Mouse (Mus musculus): ENCODE measurements around the gene Zfp746. TPM values are rescaled to one million over a fixed set of nuclear protein-coding genes. Genes with fewer than 3 reads are reported as not detected.

The Zfp746 gene
- total RNA-seq (2014; fragmentation: Nextera tagmentation) (20.3 and 26.2 TPM in 2 replicates), total RNA-seq (2017) (18.1 and 23.0 TPM in 2 replicates)

DNA sequence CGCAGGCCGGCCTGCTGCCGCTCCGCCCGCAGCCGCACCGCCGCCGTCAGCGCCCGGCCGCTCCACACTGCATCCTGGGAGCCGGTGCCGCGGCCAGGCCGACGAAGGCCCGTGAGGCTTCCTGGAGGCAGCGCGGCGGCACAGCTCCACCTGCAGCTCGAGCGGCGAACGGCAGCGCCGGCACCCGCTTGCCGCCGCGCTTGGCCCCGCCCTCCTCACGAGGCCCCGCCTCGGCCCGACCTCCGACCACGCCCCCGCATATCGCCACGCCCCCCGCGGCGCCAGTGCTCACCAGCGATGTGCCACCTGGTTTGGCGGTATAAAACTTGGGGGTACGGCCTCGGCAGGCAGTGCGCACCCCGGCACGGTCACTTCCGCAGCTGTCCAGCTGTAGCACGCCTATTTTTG, at the start of gene Zfp746:
Zfp746 (minus strand) TSS at position 123 of the 408 bp plus-strand sequence.
- ATAC-seq (replicated peaks; ENCODE audit: poor library complexity, severe bottlenecking): peak; percentile 79

GRCm38 (mm10) chr6:48121092-48121491, 34.7 kb upstream of the Zfp746 start:
- ATAC-seq (replicated peaks; ENCODE audit: poor library complexity, severe bottlenecking): peak; percentile 96

DNA sequence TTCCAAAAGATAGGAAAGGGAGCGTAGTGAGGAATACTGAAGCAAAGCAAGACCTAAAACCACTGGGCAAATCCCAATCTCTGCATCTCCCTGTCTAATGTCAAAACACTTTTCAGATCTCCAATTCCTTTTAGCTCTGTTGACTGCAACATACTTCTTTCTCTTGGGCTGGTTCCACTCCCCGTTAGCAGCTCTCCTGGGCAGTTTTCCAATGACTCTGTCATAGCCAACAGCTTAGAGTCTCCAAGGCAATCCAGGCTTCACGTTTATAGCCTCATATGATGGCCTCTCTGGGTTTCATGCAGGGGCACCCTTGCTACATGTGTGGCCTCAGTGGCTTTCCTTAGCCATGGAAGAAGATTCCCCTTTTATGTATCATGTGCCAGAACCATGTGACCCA, 29.6 kb upstream of the Zfp746 start:
- ATAC-seq (replicated peaks; ENCODE audit: poor library complexity, severe bottlenecking): no peak

GRCm38 (mm10) chr6:48086957-48087715, 743 bp upstream of the Zfp746 start:
- peak; percentile 16; the same call in 1 of the 2 replicates for ATAC-seq (replicated peaks; ENCODE audit: poor library complexity, severe bottlenecking)

GRCm38 (mm10) chr6:48085521-48086404, 630 bp downstream of the Zfp746 start:
- peak; percentile 43 for ATAC-seq (replicated peaks; ENCODE audit: poor library complexity, severe bottlenecking)

DNA sequence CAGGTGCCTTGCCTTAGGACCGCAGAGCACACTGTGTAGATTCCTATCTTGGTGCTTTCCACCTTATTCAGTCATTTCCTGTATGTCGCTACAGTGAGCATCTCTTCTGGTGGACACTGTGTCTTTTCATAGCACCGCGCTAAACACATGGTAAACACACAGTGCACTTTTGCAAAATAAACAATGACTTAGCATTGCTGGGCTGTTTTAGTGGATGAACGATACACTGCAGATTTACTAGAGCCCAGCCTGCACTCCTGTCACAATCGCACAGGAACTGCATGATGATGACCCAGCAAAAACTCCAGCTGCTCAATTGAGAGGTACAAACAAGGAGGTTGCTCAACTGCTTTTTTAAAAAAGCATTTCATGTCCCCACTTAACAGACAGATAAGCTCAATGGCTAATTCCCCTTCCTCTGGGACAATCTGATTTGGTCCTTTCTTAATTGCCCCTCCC, 2.6 kb downstream of the Zfp746 start:
- peak; percentile 39 for ATAC-seq (replicated peaks; ENCODE audit: poor library complexity, severe bottlenecking)

- no peak for ATAC-seq (replicated peaks; ENCODE audit: poor library complexity, severe bottlenecking)
Measured at GRCm38 (mm10) chr6:48081952-48082351, 4.4 kb downstream of the Zfp746 start.

DNA sequence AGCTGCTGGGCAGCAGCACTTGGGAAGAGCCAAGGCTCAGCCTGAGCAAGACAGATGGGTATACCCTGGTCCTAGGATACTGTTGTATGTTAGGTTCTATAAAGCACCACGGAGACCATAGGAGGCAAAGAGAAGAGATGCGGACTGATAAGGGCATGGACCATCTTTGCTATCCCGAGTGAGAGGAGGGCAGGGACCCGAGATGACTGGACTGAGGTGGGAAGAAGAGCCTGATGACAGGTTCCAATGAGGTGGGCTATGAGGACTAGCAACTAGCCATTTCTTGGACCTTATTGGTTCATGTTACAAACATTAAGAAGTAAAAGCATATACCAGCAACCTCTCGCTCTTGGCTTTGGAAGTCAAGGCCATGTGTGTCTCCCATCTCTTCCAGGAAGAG, 5.4 kb downstream of the Zfp746 start:
- ATAC-seq (replicated peaks; ENCODE audit: poor library complexity, severe bottlenecking): no peak

DNA sequence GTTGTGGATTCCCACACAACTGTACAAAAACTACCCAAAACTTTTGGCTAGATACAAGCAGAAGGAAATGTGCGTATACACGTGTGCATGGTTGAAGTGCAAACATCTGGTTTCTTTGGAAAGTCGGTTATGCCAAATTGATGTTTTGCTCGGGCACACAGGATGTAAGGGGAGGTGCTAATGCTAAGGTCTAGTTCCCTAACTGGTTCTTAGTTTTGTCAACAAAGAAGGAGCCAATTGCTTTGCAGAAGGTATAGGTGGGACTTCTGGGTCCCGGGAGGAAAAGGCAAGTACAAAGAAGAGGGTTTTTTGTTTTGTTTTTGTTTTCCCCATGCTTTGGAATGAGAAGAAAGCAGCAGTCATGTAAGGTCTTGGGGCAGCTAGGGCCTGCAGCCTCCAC, 13.1 kb downstream of the Zfp746 start:
- ATAC-seq (replicated peaks; ENCODE audit: poor library complexity, severe bottlenecking): peak; percentile 92

DNA sequence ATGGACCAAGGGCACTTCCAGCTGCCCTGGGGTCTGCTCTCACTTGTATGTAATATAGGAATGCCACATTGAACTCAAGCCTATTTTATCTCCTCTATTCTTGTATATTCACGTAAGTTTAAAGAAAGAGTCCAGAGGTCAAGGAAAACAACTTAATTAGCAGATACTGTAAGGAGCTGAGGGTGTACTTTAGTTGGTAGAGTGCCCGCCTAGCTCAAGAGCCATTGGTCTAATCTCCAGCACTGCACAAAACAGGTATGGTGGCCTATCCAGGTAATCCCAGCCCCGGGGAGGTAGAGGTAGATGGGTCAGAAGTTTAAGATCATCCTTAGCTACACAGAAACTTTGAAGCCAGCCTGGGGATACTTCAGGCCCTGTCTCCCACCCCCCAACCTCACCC, 18.9 kb downstream of the Zfp746 start:
- ATAC-seq (replicated peaks; ENCODE audit: poor library complexity, severe bottlenecking): no peak

DNA sequence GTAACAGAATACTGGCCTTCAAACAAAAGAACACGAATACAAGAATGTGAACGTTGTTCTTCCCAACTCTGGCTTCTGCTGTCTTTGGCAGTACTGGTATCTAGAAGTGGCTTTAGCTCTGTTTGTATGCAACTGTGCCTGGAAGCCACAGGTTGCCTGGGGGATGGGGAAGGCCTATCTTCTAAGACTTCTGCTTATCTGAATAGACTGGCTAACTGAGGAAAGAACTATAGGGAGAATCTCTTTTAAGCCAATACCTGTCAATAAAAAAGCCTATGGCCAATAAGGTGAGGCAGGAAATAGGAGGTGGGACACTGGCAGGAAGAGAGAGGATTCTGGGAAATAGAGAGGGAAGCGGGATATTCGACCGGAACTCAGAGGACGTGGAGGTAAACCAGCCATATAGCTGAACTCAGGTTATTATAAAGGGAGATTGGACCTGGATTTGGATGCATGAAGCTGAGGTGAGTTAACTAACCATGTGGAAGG, 20.8 kb downstream of the Zfp746 start:
- no peak for ATAC-seq (replicated peaks; ENCODE audit: poor library complexity, severe bottlenecking)

DNA sequence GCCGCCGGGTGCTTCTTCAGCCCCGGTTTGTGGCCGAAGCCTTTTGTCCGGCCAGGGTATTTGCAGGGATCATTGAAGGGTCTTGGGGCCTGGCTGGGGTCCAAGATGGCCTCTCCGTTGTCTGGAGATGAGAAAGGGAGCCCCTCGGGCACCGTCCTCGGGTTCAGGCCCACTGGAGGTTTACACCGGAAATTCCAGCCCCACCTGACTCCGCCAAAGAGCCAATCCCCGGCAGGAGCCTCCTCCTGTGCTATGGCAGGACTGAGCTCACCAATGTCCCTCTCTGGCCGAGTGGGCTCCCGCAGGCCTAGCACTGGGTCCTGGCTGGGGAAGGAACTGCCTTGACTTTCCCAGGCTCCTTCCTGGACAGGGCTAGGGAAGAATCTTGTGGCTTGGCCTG, 21.9 kb downstream of the Zfp746 start:
- ATAC-seq (replicated peaks; ENCODE audit: poor library complexity, severe bottlenecking): no peak

GRCm38 (mm10) chr6:48063940-48064339, 22.5 kb downstream of the Zfp746 start:
- ATAC-seq (replicated peaks; ENCODE audit: poor library complexity, severe bottlenecking): no peak

DNA sequence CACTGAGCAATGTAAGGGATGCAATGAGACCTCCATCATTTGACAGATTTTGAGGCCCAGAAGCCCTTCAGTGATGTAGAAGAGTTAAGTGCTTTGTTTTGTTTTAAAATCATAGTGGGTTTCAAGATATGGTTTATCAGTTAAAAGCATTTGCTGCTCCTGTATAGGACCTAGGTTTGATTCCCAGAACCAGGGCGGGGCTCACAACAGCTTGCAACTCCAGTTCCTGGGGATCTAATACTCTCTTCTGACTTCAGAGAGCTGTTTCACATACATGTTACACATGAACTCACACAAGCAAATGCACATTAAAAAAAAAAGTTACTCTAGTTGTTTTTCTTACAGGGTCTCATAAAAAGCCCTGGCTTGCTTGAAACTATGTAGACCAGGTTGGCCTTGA, 25.5 kb downstream of the Zfp746 start:
- no peak for ATAC-seq (replicated peaks; ENCODE audit: poor library complexity, severe bottlenecking)

- no peak for ATAC-seq (replicated peaks; ENCODE audit: poor library complexity, severe bottlenecking)
Measured at GRCm38 (mm10) chr6:48060421-48060820, 26.0 kb downstream of the Zfp746 start.

- no peak for ATAC-seq (replicated peaks; ENCODE audit: poor library complexity, severe bottlenecking)
Measured at GRCm38 (mm10) chr6:48052136-48052535, 34.3 kb downstream of the Zfp746 start.

DNA sequence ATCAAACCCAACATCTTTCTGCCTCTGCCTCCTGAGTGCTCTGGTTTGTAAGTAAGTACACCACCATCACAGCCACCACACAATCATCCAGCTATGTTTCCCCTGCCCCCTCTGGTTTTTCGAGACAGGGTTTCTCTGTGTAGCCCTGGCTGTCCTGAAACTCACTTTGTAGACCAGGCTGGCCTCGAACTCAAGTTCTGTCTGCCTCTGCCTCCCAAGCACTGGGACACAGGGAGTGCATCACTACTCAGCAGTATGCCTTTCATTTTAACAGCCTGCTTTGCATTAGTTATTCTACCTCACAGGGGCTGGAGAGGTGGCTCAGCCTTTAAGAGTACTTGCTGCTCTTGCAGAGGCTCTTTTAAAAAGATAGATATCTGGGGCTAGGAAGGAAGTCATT, 34.7 kb downstream of the Zfp746 start:
- ATAC-seq (replicated peaks; ENCODE audit: poor library complexity, severe bottlenecking): no peak

- peak; percentile 63 for ATAC-seq (replicated peaks; ENCODE audit: poor library complexity, severe bottlenecking)
Measured at GRCm38 (mm10) chr6:48049273-48050065, 36.9 kb downstream of the Zfp746 start.

DNA sequence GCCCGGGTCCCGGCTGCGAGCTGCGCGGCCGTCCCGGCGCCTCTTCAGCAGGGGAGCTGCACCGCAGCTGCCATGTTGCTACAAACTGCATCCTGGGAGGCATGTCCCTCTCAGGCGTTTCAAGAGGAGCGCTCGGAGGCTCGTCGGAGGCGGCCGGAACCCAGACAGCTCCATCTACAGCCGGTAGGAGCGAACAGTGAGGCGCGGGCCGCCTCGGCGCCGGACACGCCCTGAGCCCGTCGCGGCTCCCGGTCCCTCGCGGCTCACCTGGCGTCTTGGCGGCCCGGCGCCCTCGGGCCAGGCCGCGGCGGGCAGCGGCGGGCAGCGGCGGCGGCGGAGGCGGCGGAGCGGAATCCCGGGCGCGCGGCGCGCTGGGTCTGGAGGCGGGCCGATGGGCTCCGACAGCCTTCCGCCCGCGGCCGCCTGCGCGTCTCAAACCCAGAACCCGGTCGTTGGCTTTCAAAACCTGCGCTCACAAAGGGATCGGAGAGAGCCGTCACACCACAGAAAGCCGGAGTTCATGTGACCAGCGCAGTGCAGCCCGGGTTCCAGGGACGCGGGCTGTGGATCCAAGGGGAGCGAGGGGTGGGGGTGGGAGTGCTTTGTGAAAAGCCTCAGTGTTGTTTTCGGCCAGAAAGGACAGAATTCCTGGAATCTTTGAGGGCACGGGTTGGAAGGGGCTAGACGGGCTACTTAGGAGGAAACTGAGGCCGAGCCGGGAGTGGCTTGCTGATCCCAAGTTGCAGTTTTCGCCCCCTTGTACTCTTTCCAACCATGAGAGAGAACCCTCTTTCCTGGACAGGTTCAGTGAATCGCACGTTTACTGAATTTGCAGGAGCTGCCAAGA, 37.7 kb downstream of the Zfp746 start, which contains the start of gene Zfp777:
Zfp777 (minus strand) TSS at position 486 of the 847 bp plus-strand sequence.
- peak; percentile 61 for ATAC-seq (replicated peaks; ENCODE audit: poor library complexity, severe bottlenecking)

Data from granulocyte monocyte progenitor cell, adult 5-6 weeks (primary cell).